Mouse (Mus musculus) limb, embryonic 11.5 days (tissue): ENCODE results near the gene Zbtb11. TPM values are rescaled to one million over a fixed set of nuclear protein-coding genes. Genes with fewer than 3 reads are reported as not detected.
"Not testable (repeated sequence)": the region's sequence is repeated elsewhere in the genome, so short reads cannot be mapped to it uniquely, and the experiment has no call there.

Experiments used
- ATAC-seq: fragments of 200-750 bp; cut with Nextera tagmentation; 2 replicates; pipeline ENCODE4 v1.8.0; 2017; ENCODE audit warnings: low read depth; ENCODE audit not compliant: insufficient number of reproducible peaks, low FRiP score, low TSS enrichment
- DNase-seq: peaks from one replicate; pipeline ENCODE4 v3.0.0-alpha.2; 2015; ENCODE audit warnings: low spot score
- H3K27ac ChIP-seq: fragments of 300-500 bp; sonication (generic); replicated peaks from 2 replicates; pipeline ENCODE4 v1.5.1; 2014; ENCODE audit warnings: low read depth, mild to moderate bottlenecking, low read length
- H3K27me3 ChIP-seq: fragments of 300-500 bp; sonication (generic); 2 replicates; pipeline ENCODE4 v1.6.1; 2014; ENCODE audit warnings: mild to moderate bottlenecking, low read length, mixed read lengths; ENCODE audit not compliant: control insufficient read depth, insufficient read depth
- H3K36me3 ChIP-seq: fragments of 300-500 bp; sonication (generic); 2 replicates; pipeline ENCODE4 v1.6.1; 2014; ENCODE audit warnings: mild to moderate bottlenecking, low read length, moderate library complexity, mixed read lengths; ENCODE audit not compliant: control insufficient read depth, insufficient read depth
- H3K4me1 ChIP-seq: fragments of 300-500 bp; sonication (generic); 2 replicates; pipeline ENCODE4 v1.6.1; 2014; ENCODE audit warnings: low read length, mixed read lengths; ENCODE audit not compliant: control insufficient read depth, insufficient read depth
- H3K4me2 ChIP-seq: fragments of 300-500 bp; sonication (generic); 2 replicates; pipeline ENCODE4 v1.6.1; 2014; ENCODE audit warnings: low read depth, mild to moderate bottlenecking, moderate library complexity; ENCODE audit not compliant: severe bottlenecking
- H3K4me3 ChIP-seq: fragments of 300-500 bp; sonication (generic); 2 replicates; pipeline ENCODE4 v1.5.1; 2014; ENCODE audit warnings: low read depth, low read length
- H3K9ac ChIP-seq: fragments of 300-500 bp; sonication (generic); 2 replicates; pipeline ENCODE4 v1.6.1; 2014; ENCODE audit warnings: mild to moderate bottlenecking, low read length
- H3K9me3 ChIP-seq: fragments of 300-500 bp; sonication (generic); 2 replicates; pipeline ENCODE4 v1.6.1; 2016; ENCODE audit warnings: low read length; ENCODE audit not compliant: control insufficient read depth
- WGBS: fragments of 180-500 bp; shearing (Covaris S2); extraction: QIAGEN DNeasy Blood & Tissue Kit; methylation state at CpG from one replicate; pipeline ENCODE4 v1.1.7; 2014; 5-methylcytosine and 5-hydroxymethylcytosine counted together
- polyA plus RNA-seq: library from polyadenylated mRNA; unstranded; fragments of >200 nt; fragmentation: Nextera tagmentation; extraction: Ambion mirVana; gene quantifications from 2 replicates; pipeline ENCODE4 v1.2.1, GENCODE M21; 2014

The Zbtb11 gene
- polyA plus RNA-seq, 1 experiment from 2014 or later: 18.0 TPM

- WGBS: under 1% methylated on average over 63 of the region's 63 CpGs
- DNase-seq (peak; percentile 96), ATAC-seq (peak; percentile 99)
- Histone ChIP-seq H3K27me3 (no peaks in the 10 kb centered on the region), H3K27ac (peak within 1 kb of the TSS; percentile 75), H3K9me3 (no peaks in the 10 kb centered on the region), H3K4me1 (peaks cover 4% of the 10 kb centered on the region; the same call in 1 of the 2 replicates), H3K9ac (peak within 1 kb of the TSS; percentile 85), H3K36me3 (peaks cover 5% of the 10 kb centered on the region), H3K4me2 (peak within 1 kb of the TSS; percentile 62), H3K4me3 (peak within 1 kb of the TSS; percentile 82)
Measured at GRCm38 (mm10) chr16:56037138-56038010, 63.7 kb downstream of the Zbtb11 start, which contains the start of gene Trmt10c. Gene Trmt10c (minus strand): TSS chr16:56037819.

- Histone ChIP-seq H3K9me3 (no peaks in the 10 kb centered on the region), H3K4me3 (peak overlapping the region; percentile 82), H3K27me3 (no peaks in the 10 kb centered on the region), H3K4me1 (peaks cover 4% of the 10 kb centered on the region; the same call in 1 of the 2 replicates), H3K36me3 (peaks cover 2% of the 10 kb centered on the region; the same call in 1 of the 2 replicates), H3K27ac (peak overlapping the region; percentile 75), H3K9ac (peak overlapping the region; percentile 85), H3K4me2 (peak overlapping the region; percentile 43)
- WGBS: 30% methylated on average over 8 of the region's 8 CpGs
- DNase-seq (no peak), ATAC-seq (peak; percentile 22)
Measured at GRCm38 (mm10) chr16:56038090-56038489, 64.4 kb downstream of the Zbtb11 start.

- WGBS: no CpG with 5 or more reads among the region's 4 CpGs
- H3K4me2 ChIP-seq, H3K9me3 ChIP-seq, H3K27me3 ChIP-seq, H3K36me3 ChIP-seq, H3K27ac ChIP-seq, DNase-seq, H3K4me1 ChIP-seq, H3K4me3 ChIP-seq, H3K9ac ChIP-seq, ATAC-seq: not testable (repeated sequence)
Measured at GRCm38 (mm10) chr16:56048038-56048437, 74.4 kb downstream of the Zbtb11 start, which contains the start of gene Senp7. Gene Senp7 (plus strand): TSS chr16:56048338.

- H3K36me3 ChIP-seq: no peaks in the 10 kb centered on the region
- DNase-seq (no peak), ATAC-seq (no peak)
- no peaks in the 10 kb centered on the region for H3K27me3 ChIP-seq
- H3K9ac ChIP-seq: no peak overlapping the region
- H3K4me3 ChIP-seq: no peak overlapping the region
- H3K4me1 ChIP-seq: no peaks in the 10 kb centered on the region
- H3K4me2 ChIP-seq: no peak overlapping the region
- H3K27ac ChIP-seq: no peak overlapping the region
- WGBS: 78% methylated on average over 3 of the region's 3 CpGs
- H3K9me3 ChIP-seq: no peaks in the 10 kb centered on the region
Measured at GRCm38 (mm10) chr16:56055911-56056310, 82.2 kb downstream of the Zbtb11 start.

- Histone ChIP-seq H3K36me3 (no peaks in the 10 kb centered on the region), H3K9me3 (no peaks in the 10 kb centered on the region), H3K4me3 (no peak overlapping the region), H3K4me2 (no peak overlapping the region), H3K4me1 (no peaks in the 10 kb centered on the region), H3K27me3 (no peaks in the 10 kb centered on the region), H3K27ac (no peak overlapping the region), H3K9ac (no peak overlapping the region)
- no peak for ATAC-seq
- 80% methylated on average over 7 of the region's 7 CpGs for whole genome bisulfite sequencing
- DNase-seq: no peak
Measured at GRCm38 (mm10) chr16:56056944-56057590, 83.4 kb downstream of the Zbtb11 start.

GRCm38 (mm10) chr16:56058151-56058550, 84.5 kb downstream of the Zbtb11 start:
- 91% methylated on average over 10 of the region's 10 CpGs for WGBS
- H3K9me3 ChIP-seq: no peaks in the 10 kb centered on the region

More at GRCm38 (mm10) chr16:56058151-56058550, 84.5 kb downstream of the Zbtb11 start:
- Histone ChIP-seq H3K36me3 (no peaks in the 10 kb centered on the region), H3K27me3 (no peaks in the 10 kb centered on the region), H3K4me1 (no peaks in the 10 kb centered on the region), H3K4me2 (no peak overlapping the region), H3K9ac (no peak overlapping the region), H3K4me3 (no peak overlapping the region), H3K27ac (no peak overlapping the region)
- ATAC-seq (no peak), DNase-seq (no peak)

Other genes starting within 250 kb of the Zbtb11 start
- 4.1 and 4.4 TPM in 2 replicates for gene Nfkbiz, start 135.0 kb upstream of the Zbtb11 start, polyA plus RNA-seq
- 0.94 and 1.0 TPM in 2 replicates for gene Nxpe3, start 78.6 kb upstream of the Zbtb11 start, polyA plus RNA-seq
- gene Cep97, start 39.0 kb upstream of the Zbtb11 start, polyA plus RNA-seq: 13.4 and 16.0 TPM in 2 replicates
- gene Rpl24, start 7.6 kb upstream of the Zbtb11 start, polyA plus RNA-seq: 861 and 889 TPM in 2 replicates
- gene Pcnp, start 55.9 kb downstream of the Zbtb11 start, polyA plus RNA-seq: 308 and 314 TPM in 2 replicates
- gene Trmt10c, start 63.9 kb downstream of the Zbtb11 start, polyA plus RNA-seq: 35.3 and 35.7 TPM in 2 replicates
- gene Senp7, start 74.5 kb downstream of the Zbtb11 start, polyA plus RNA-seq: 31.1 and 33.1 TPM in 2 replicates
- gene Impg2, start 230.4 kb downstream of the Zbtb11 start, polyA plus RNA-seq: 0.17 TPM in 1 of 2 replicates, not detected in the other